Mouse (Mus musculus): ENCODE data around the gene Mfsd4b5.
"Not testable (repeated sequence)": the region's sequence is repeated elsewhere in the genome, so short reads cannot be mapped to it uniquely, and the experiment has no call there.

Gene Mfsd4b5

GRCm38 (mm10) chr10:39961906-39962305 lies 24.5 kb downstream of the Mfsd4b5 start:
- DNase-seq, result no peak

- no peak for DNase-seq
These were observed 26.0 kb downstream of the Mfsd4b5 start for GRCm38 (mm10) chr10:39960441-39960822.

- peak; percentile 99 for DNase-seq
These were observed 26.5 kb downstream of the Mfsd4b5 start, which contains the start of gene Mfsd4b3 for GRCm38 (mm10) chr10:39959761-39960440. Gene Mfsd4b3 (minus strand): TSS chr10:39960153.

GRCm38 (mm10) chr10:39958266-39958665 lies 28.2 kb downstream of the Mfsd4b5 start:
- DNase-seq, result peak; percentile 28

GRCm38 (mm10) chr10:39956340-39956878 lies 30.0 kb downstream of the Mfsd4b5 start:
- peak; percentile 19 for DNase-seq

- no peak for DNase-seq
These were observed 31.3 kb downstream of the Mfsd4b5 start for GRCm38 (mm10) chr10:39955163-39955562.

- DNase-seq, result no peak
These were observed 37.0 kb downstream of the Mfsd4b5 start for GRCm38 (mm10) chr10:39949377-39949954.

GRCm38 (mm10) chr10:39947195-39947594 lies 39.3 kb downstream of the Mfsd4b5 start:
- not testable (repeated sequence) for DNase-seq

- DNase-seq, result no peak
These were observed 49.9 kb downstream of the Mfsd4b5 start for GRCm38 (mm10) chr10:39936553-39936952.

GRCm38 (mm10) chr10:39926616-39927139 lies 59.8 kb downstream of the Mfsd4b5 start, which contains the start of gene Mfsd4b2:
Gene Mfsd4b2 (minus strand): TSS chr10:39926923.
- no peak for DNase-seq

GRCm38 (mm10) chr10:39924556-39924955 lies 61.9 kb downstream of the Mfsd4b5 start:
- not testable (repeated sequence) for DNase-seq

GRCm38 (mm10) chr10:39912616-39913015 lies 73.8 kb downstream of the Mfsd4b5 start:
- DNase-seq, result no peak

GRCm38 (mm10) chr10:39908768-39909441 lies 77.5 kb downstream of the Mfsd4b5 start:
- no peak for DNase-seq
